Mouse (Mus musculus) lung, embryonic 16.5 days (tissue): ENCODE data around the gene Frk. TPM values are rescaled to one million over a fixed set of nuclear protein-coding genes. Genes with fewer than 3 reads are reported as not detected.
"Not testable (repeated sequence)": the region's sequence is repeated elsewhere in the genome, so short reads cannot be mapped to it uniquely, and the experiment has no call there.

ENCODE experiments used
- ATAC-seq: fragments of 200-750 bp; cut with Nextera tagmentation; 2 replicates; pipeline ENCODE4 v1.8.0; 2017; ENCODE audit warnings: low read depth, mild to moderate bottlenecking, moderate library complexity
- H3K27ac ChIP-seq: fragments of 300-500 bp; sonication (generic); 2 replicates; pipeline ENCODE4 v1.5.1; 2014; ENCODE audit warnings: mild to moderate bottlenecking, control low read depth, low read length
- H3K27me3 ChIP-seq: fragments of 300-500 bp; sonication (generic); 2 replicates; pipeline ENCODE4 v1.6.1; 2014; ENCODE audit warnings: low read depth, low read length, mixed read lengths; ENCODE audit not compliant: control insufficient read depth, insufficient read depth
- H3K36me3 ChIP-seq: fragments of 300-500 bp; sonication (generic); 2 replicates; pipeline ENCODE4 v1.6.1; 2014; ENCODE audit warnings: low read length; ENCODE audit not compliant: control insufficient read depth, insufficient read depth
- H3K4me1 ChIP-seq: fragments of 300-500 bp; sonication (generic); replicated peaks from 2 replicates; pipeline ENCODE4 v1.6.1; 2014; ENCODE audit warnings: low read length, mixed read lengths; ENCODE audit not compliant: control insufficient read depth, insufficient read depth
- H3K4me2 ChIP-seq: fragments of 300-500 bp; sonication (generic); 2 replicates; pipeline ENCODE4 v1.6.1; 2014; ENCODE audit warnings: low read depth, low read length, control low read depth
- H3K4me3 ChIP-seq: fragments of 300-500 bp; sonication (generic); 2 replicates; pipeline ENCODE4 v1.5.1; 2014; ENCODE audit warnings: mild to moderate bottlenecking, low read length, control low read depth
- H3K9ac ChIP-seq: fragments of 300-500 bp; sonication (generic); 2 replicates; pipeline ENCODE4 v1.6.1; 2014; ENCODE audit warnings: low read length, control low read depth
- H3K9me3 ChIP-seq: fragments of 300-500 bp; sonication (generic); 2 replicates; pipeline ENCODE4 v1.6.1; 2016; ENCODE audit warnings: low read length; ENCODE audit not compliant: control insufficient read depth
- WGBS: fragments of 180-500 bp; shearing (Covaris S2); extraction: QIAGEN DNeasy Blood & Tissue Kit; methylation state at CpG from one replicate; pipeline ENCODE4 v1.1.7; 2014; 5-methylcytosine and 5-hydroxymethylcytosine counted together
- polyA plus RNA-seq: library from polyadenylated mRNA; unstranded; fragments of >200 nt; fragmentation: Nextera tagmentation; extraction: Ambion mirVana; gene quantifications from 2 replicates; pipeline ENCODE4 v1.2.1, GENCODE M21; 2015

Gene Frk
- polyA plus RNA-seq, 1 experiment from 2014 or later, result 10.7 TPM

DNA sequence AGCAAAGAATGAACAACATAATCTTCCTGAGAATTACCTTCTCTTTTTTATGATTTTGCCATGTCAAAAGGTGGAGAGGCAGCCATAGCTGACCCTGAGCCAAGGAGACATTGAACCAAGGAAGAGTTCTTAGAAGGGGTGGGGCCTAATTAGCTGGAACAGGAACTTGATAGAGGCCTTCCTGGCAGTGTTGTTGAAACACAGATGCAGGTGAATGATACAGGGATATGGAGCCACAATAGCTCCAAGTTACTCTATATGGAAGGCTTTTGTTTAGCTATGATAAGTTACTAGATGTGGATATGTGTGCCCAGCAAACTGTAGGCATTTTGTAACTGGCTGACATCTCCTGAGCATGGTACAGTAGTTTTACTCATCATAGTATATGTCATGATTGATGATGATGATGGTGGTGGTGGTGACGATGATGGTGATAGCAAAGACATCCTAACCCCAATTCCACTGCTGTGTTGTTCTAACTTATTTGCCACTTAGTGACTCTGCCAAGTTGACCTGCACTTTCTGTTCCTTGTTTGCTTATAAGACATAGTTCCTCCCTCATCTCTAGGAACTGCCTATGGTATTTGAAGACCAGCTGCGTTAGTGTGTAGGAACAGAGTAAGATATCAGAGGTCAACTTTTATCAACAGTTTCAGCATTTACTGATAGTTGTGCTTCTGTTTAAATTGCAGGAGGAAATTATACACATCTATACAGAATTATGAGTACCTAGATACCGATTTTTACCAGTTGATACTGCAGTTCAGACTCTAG is 58.7 kb downstream of the Frk start:
- no peaks in the 10 kb centered on the region for H3K9me3 ChIP-seq
- no peak overlapping the region for H3K4me3 ChIP-seq
- no peaks in the 10 kb centered on the region for H3K4me1 ChIP-seq
- no peak overlapping the region for H3K27ac ChIP-seq
- no peaks in the 10 kb centered on the region for H3K27me3 ChIP-seq
- H3K9ac ChIP-seq, result no peak overlapping the region
- 68% methylated on average over 3 of the region's 3 CpGs for WGBS
- no peak for ATAC-seq
- H3K36me3 ChIP-seq, result no peaks in the 10 kb centered on the region
- H3K4me2 ChIP-seq, result no peak overlapping the region

DNA sequence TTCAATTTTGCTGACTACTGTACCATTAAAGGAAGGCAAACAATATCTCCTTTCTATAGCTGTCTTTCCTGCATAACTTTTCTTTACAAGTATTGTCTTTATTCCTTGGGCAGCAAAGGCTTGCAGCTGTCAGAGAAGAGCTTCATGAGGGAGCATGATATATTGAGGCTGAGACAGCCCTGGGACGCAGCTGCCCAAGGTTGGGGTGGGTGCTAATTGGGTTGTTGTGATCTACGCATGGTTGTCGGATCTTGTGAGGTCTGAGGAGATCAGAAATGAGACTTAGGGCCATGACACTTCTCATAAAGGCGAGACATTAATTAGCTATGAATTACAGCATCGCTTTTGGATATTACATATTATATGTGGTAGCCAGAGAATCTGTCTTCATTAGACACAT is 67.4 kb downstream of the Frk start:
- no peaks in the 10 kb centered on the region for H3K27me3 ChIP-seq
- 78% methylated on average over 5 of the region's 5 CpGs for WGBS
- H3K9me3 ChIP-seq, result no peaks in the 10 kb centered on the region
- no peak overlapping the region for H3K27ac ChIP-seq
- H3K36me3 ChIP-seq, result no peaks in the 10 kb centered on the region
- H3K4me2 ChIP-seq, result no peak overlapping the region
- no peaks in the 10 kb centered on the region for H3K4me1 ChIP-seq
- ATAC-seq, result no peak
- H3K4me3 ChIP-seq, result no peak overlapping the region
- H3K9ac ChIP-seq, result no peak overlapping the region

DNA sequence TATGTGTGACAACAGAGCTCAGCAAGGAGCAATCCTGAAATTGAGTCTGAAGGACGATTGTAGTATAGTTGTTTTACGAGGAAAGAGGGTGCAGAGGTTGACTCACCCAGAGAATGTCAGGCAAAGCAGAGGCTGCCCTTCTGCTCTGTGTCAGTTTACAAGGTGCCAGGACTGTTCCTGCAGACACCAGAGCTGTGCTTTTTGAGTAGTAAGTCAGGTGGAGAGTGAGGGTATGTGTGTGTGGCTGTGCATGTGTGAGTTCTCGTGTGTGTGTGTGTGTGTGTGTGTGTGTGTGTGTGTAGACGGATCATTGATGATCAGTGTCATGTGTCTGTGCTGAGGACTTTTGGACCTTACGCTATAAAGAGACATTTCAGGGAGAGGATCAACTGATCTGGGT is 68.4 kb downstream of the Frk start:
- no peak overlapping the region for H3K4me2 ChIP-seq
- ATAC-seq, result no peak
- H3K9ac ChIP-seq, result no peak overlapping the region
- no peaks in the 10 kb centered on the region for H3K27me3 ChIP-seq
- no peaks in the 10 kb centered on the region for H3K9me3 ChIP-seq
- WGBS, result 74% methylated on average over 5 of the region's 5 CpGs
- H3K36me3 ChIP-seq, result no peaks in the 10 kb centered on the region
- H3K4me1 ChIP-seq, result no peaks in the 10 kb centered on the region
- H3K4me3 ChIP-seq, result no peak overlapping the region
- H3K27ac ChIP-seq, result no peak overlapping the region

DNA sequence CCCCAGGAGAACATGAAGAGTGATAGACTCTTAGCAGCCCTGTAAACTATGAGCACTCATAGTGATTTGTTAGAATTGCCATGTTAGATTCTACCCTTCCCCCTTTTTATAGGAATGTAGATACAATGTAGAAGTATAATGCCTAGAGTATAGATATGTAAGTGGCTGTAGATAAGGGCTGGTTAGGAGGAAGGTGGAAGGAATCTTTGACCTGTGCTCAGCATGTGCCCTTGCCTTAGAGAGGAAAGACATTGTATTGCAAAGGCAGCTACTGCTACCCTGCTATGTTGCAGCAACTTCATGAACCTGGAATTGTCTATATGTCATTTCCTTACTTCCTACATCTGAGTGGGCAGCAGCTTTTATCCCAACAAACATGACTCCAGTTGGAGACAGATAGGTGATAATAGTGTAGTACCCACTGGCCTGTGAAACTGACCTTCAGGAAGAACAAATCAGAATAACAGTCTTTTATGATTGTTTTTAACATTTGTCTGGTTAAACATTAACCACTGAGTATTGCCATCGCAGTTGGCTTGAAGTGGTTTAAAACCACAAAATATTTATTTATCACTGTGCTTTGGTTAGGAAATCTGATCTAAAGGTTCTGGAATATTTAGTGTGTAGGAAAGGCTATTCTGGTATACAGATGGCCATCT is 80.4 kb downstream of the Frk start:
- Histone ChIP-seq H3K36me3 (no peaks in the 10 kb centered on the region), H3K4me1 (no peaks in the 10 kb centered on the region), H3K9ac (no peak overlapping the region), H3K27me3 (no peaks in the 10 kb centered on the region), H3K4me2 (no peak overlapping the region), H3K9me3 (no peaks in the 10 kb centered on the region), H3K27ac (no peak overlapping the region), H3K4me3 (no peak overlapping the region)
- ATAC-seq, result no peak
- WGBS, result 88% methylated on average over 1 of the region's 1 CpGs

DNA sequence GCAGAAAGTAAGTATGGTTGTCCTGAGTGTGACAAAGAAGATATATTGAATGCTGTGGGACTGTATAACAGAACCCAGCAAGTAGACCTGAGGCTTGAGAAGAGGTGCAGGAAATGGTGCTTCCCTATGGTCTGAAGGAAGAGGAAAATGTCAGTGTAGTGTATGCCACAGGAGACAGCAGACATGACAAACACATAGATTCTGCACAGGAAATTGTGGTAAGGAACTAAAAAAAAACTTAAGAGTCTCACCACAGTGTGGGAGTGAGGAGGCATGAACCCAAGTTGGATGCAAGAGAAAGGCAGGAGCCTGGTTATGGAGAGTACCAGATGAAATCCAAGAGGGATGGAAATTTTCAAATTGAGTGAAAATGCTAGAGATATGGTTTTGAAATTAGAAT is 132.3 kb downstream of the Frk start:
- ATAC-seq, result no peak
- H3K4me3 ChIP-seq, result no peak overlapping the region
- H3K27me3 ChIP-seq, result no peaks in the 10 kb centered on the region
- H3K9me3 ChIP-seq, result no peaks in the 10 kb centered on the region
- no peaks in the 10 kb centered on the region for H3K36me3 ChIP-seq
- H3K4me2 ChIP-seq, result no peak overlapping the region
- no peaks in the 10 kb centered on the region for H3K4me1 ChIP-seq
- no peak overlapping the region for H3K9ac ChIP-seq
- H3K27ac ChIP-seq, result no peak overlapping the region

DNA sequence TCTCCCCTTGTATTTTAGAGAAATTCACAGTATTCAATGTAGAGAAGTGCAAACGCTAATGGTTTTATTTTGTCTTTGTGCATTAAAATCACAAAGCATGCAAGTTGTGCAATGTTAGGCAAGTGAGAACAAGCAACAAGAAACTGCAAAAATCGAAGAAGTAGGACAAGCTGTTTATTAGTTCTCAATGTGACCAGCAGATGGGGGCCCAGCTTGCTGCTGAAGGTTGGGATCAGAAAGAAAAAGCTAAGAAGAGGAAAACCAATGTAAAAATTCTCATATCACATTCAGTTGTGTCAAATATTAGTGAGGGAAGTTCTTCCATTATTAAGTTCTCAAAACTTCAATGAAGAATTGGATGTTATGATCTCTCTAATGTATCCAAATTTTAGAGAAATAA is 134.0 kb downstream of the Frk start:
- no peak for ATAC-seq
- Histone ChIP-seq H3K4me3 (no peak overlapping the region), H3K9me3 (no peaks in the 10 kb centered on the region), H3K4me1 (no peaks in the 10 kb centered on the region), H3K27me3 (no peaks in the 10 kb centered on the region), H3K4me2 (no peak overlapping the region), H3K27ac (no peak overlapping the region), H3K9ac (no peak overlapping the region), H3K36me3 (no peaks in the 10 kb centered on the region)
- WGBS, result 48% methylated on average over 2 of the region's 2 CpGs

DNA sequence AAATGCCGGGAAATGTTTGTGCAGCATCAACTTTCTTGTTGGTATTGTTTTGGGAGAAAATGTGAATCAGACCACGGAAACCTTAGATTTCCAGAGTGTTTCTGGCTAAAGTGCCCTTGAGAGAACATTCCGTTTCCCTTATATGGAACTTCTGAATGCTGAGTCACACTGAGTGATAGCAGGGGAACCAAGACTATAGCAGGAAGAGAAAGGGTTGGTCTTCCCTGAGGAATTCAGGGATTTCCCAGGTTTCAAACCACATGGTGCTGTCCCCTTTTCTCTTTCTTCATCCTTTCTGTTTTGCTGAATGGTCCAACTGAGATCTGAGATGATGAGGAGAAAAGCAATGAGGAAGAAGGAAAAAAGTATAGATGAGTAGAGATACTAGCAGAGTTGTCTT is 135.3 kb downstream of the Frk start:
- H3K4me2 ChIP-seq, result no peak overlapping the region
- H3K27ac ChIP-seq, result no peak overlapping the region
- H3K27me3 ChIP-seq, result no peaks in the 10 kb centered on the region
- 40% methylated on average over 3 of the region's 3 CpGs for WGBS
- no peak overlapping the region for H3K9ac ChIP-seq
- H3K4me3 ChIP-seq, result no peak overlapping the region
- no peaks in the 10 kb centered on the region for H3K36me3 ChIP-seq
- no peaks in the 10 kb centered on the region for H3K4me1 ChIP-seq
- no peak for ATAC-seq
- no peaks in the 10 kb centered on the region for H3K9me3 ChIP-seq

DNA sequence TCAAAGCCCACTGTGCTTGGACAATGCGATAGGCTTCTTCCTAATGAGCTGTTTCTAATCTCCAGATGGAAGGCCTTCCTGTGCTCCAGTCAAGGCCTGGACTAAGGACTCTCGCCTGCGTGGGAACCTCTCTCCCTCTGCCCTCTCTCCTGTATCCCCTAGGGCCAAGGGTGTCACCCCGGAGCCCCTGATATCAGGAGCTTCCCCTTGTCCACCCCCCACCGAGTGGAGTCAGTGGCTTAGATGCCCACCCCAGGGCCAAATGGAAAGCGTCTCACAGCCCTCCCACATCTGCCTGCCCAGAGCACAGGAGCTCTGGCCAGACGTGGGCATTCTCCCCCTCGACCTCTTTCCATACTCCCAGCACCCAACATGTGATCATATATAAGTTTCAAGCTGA is 137.3 kb downstream of the Frk start:
- WGBS, result 73% methylated on average over 8 of the region's 8 CpGs
- not testable (repeated sequence) for H3K9ac ChIP-seq, H3K36me3 ChIP-seq, H3K4me1 ChIP-seq, H3K4me3 ChIP-seq, H3K9me3 ChIP-seq, H3K27ac ChIP-seq, H3K4me2 ChIP-seq, ATAC-seq, H3K27me3 ChIP-seq

DNA sequence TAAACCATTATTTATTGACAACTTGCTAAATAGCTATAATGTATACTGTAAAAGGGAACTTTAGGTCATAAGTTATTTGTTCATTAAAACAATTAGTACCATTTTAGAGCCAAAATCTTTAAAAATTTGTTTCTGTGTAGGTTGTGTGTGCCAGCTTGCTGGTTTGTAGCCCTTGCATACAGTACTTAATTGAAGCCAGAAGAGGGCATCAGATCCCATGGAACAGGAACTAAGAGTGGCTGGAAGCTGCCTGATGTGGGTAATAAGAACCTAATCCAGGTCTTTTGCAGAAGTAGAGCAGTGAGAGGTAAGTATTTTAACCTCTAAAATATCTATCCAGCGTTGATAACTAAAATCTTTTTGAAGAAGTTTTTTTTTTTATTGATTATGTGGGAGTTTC is 155.0 kb downstream of the Frk start:
- 50% methylated on average over 1 of the region's 1 CpGs for WGBS
- H3K4me2 ChIP-seq, result no peak overlapping the region
- H3K27ac ChIP-seq, result no peak overlapping the region
- H3K4me3 ChIP-seq, result no peak overlapping the region
- no peaks in the 10 kb centered on the region for H3K4me1 ChIP-seq
- H3K9me3 ChIP-seq, result no peaks in the 10 kb centered on the region
- H3K36me3 ChIP-seq, result no peaks in the 10 kb centered on the region
- H3K9ac ChIP-seq, result no peak overlapping the region
- ATAC-seq, result no peak
- H3K27me3 ChIP-seq, result no peaks in the 10 kb centered on the region
